Mouse (Mus musculus): Measurements from ENCODE around the gene H2-Eb1. TPM values are rescaled to one million over a fixed set of nuclear protein-coding genes. Genes with fewer than 3 reads are reported as not detected.
A peak's percentile ranks its signal among the peaks of the same experiment; 100 is the strongest.

Gene H2-Eb1
- total RNA-seq, 1 experiment from 2014 or later, result 638 TPM

DNA sequence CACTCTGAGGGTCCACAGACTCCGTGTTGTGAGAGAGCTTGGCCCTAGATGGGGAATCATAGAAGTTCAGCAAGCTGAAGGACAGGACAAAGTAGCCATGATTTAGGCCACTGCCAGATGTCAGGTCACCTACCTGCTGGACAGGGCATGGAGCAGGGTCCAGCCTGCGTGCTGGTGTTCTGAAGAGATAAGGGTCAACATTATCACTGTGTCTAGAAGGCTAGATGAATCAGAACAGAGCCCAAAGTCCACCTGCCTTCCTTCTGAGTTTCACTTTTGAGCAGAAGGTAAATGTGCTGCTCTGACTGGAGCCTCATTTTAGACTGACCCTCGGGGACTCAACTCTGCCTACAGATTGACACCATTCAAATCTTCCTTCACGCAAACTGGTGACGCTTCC, 48.9 kb downstream of the H2-Eb1 start, which contains the start of gene Btnl2:
TSS of gene Btnl2 (plus strand) at position 284 of the 400 bp plus-strand sequence.
- peak; percentile 20; the same call in 1 of the 2 replicates for ATAC-seq (replicated peaks; ENCODE audit: insufficient number of reproducible peaks, low FRiP score, low TSS enrichment, poor library complexity, severe bottlenecking)

DNA sequence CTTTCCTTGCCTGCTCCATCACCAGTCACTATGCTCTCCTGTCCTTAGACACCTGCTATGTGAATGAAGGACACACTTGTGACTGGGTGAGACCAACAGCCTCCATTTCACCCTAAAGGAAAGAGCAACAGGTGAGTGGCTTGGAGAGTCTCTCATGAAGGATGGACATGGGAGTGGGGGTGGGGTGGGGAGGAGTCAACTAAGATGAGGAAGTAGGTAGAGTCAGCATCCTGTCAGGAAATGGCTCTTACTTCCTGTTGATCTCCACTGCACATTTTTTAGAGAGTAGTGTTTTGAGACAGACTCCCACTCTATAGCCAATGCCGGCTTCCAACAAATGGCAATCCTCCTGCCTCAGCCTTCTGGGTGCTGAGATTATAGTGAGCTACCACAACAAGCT, 49.3 kb downstream of the H2-Eb1 start:
- peak; percentile 76 for ATAC-seq (replicated peaks; ENCODE audit: insufficient number of reproducible peaks, low FRiP score, low TSS enrichment, poor library complexity, severe bottlenecking)

DNA sequence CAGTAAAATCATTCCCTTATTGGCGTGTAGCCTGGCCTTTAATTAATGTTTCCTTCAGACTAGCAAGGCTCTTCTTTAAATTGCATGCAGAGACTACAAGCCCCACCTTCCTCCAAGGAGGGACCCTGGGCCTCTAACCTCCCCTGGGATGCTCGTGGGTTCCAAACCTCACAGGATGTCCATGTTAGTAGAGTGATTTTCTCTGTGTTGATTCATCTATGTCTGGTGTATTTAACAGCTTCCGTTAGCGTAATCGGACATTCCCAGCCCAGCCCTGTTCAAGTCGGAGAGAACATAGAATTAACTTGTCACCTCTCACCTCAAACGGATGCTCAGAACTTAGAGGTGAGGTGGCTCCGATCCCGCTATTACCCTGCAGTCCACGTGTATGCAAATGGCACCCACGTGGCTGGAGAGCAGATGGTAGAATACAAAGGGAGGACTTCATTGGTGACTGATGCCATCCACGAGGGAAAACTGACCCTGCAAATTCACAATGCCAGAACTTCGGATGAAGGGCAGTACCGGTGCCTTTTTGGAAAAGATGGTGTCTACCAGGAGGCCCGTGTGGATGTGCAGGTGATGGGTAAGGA, 57.4 kb downstream of the H2-Eb1 start:
- ATAC-seq (replicated peaks; ENCODE audit: insufficient number of reproducible peaks, low FRiP score, low TSS enrichment, poor library complexity, severe bottlenecking), result no peak

DNA sequence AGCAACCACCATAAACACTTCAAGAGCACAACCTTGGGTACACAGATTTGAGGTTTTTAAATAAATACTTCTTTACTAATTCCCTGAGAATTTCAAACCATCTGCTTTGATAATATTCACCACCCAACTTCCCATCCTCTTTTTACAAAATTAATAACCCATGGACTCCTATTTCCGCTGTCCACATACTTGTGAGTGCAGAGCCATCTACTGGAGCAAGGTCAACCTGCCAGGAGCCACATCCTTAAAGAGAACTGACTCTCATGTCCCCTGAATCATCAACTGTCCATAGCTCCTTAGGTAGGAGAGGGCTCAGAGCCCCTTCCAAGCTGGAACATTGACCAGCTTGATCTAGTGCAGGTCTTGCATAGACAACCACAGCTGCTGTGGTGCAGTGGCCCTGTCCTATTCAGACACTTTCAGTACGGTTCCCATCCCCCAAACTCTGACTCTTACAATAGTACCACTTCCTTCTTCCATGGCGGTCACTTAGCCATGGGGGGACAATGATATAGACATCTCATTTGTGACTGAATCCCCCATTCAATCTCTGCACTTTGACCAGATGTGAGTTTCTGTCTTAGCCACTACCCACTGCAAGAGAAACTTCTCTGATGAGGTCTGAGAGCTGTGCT, 58.1 kb downstream of the H2-Eb1 start:
- no peak for ATAC-seq (replicated peaks; ENCODE audit: insufficient number of reproducible peaks, low FRiP score, low TSS enrichment, poor library complexity, severe bottlenecking)

- no peak for ATAC-seq (replicated peaks; ENCODE audit: insufficient number of reproducible peaks, low FRiP score, low TSS enrichment, poor library complexity, severe bottlenecking)
Observed at GRCm38 (mm10) chr17:34365031-34365430, 59.4 kb downstream of the H2-Eb1 start.

Other genes starting within 250 kb of the H2-Eb1 start
- 7.8 to 18.9 TPM (median 17.6 TPM) in 3 replicates for gene H2-Oa, start 213.5 kb upstream of the H2-Eb1 start, total RNA-seq (2017)
- 55.9 to 84.5 TPM (median 72.8 TPM) in 3 replicates for gene H2-DMa, start 186.3 kb upstream of the H2-Eb1 start, total RNA-seq (2017)
- gene Brd2, start 183.2 kb upstream of the H2-Eb1 start, total RNA-seq (2017), result 374 to 583 TPM (median 393 TPM) in 3 replicates
- gene H2-DMb2, start 162.6 kb upstream of the H2-Eb1 start, total RNA-seq (2017), result 71.7 to 98.5 TPM (median 90.4 TPM) in 3 replicates
- gene H2-DMb1, start 152.8 kb upstream of the H2-Eb1 start, total RNA-seq (2017), result 48.2 to 62.0 TPM (median 61.5 TPM) in 3 replicates
- gene Tap1, start 118.3 kb upstream of the H2-Eb1 start, total RNA-seq (2017), result 145 to 195 TPM (median 175 TPM) in 3 replicates
- gene Psmb9, start 118.1 kb upstream of the H2-Eb1 start, total RNA-seq (2017), result 119 to 198 TPM (median 134 TPM) in 3 replicates
- gene Psmb8, start 108.1 kb upstream of the H2-Eb1 start, total RNA-seq (2017), result 387 to 472 TPM (median 466 TPM) in 3 replicates
- 87.6 to 119 TPM (median 96.6 TPM) in 3 replicates for gene Tap2, start 102.3 kb upstream of the H2-Eb1 start, total RNA-seq (2017)
- gene H2-Ob, start 67.0 kb upstream of the H2-Eb1 start, total RNA-seq (2017), result 59.1 to 84.6 TPM (median 63.2 TPM) in 3 replicates
- gene H2-Ab1, start 48.2 kb upstream of the H2-Eb1 start, total RNA-seq (2017), result 588 to 931 TPM (median 911 TPM) in 3 replicates
- 387 to 602 TPM (median 587 TPM) in 3 replicates for gene H2-Aa, start 18.0 kb upstream of the H2-Eb1 start, total RNA-seq (2017)
- gene H2-Eb2, start 19.8 kb downstream of the H2-Eb1 start, total RNA-seq (2017), result 4.9 to 11.5 TPM (median 8.6 TPM) in 3 replicates
- 0.76 TPM in 1 of 3 replicates, not detected in the others for gene Btnl2, start 49.0 kb downstream of the H2-Eb1 start, total RNA-seq (2017)
- 0.19 TPM in 1 of 3 replicates, not detected in the others for gene Btnl1, start 71.3 kb downstream of the H2-Eb1 start, total RNA-seq (2017)
- 2.6 to 4.7 TPM in 2 of 3 replicates, not detected in the other for gene BC051142, start 93.0 kb downstream of the H2-Eb1 start, total RNA-seq (2017)
- not detected in 3 replicates for gene Btnl4, start 171.5 kb downstream of the H2-Eb1 start, total RNA-seq (2017)
- gene Btnl6, start 211.5 kb downstream of the H2-Eb1 start, total RNA-seq (2017), result not detected in 3 replicates

All from monocyte, adult 5-6 weeks (primary cell).